Mouse (Mus musculus): ENCODE results near the gene Wbp2. TPM values are rescaled to one million over a fixed set of nuclear protein-coding genes. Genes with fewer than 3 reads are reported as not detected.
"Not testable (repeated sequence)": the region's sequence is repeated elsewhere in the genome, so short reads cannot be mapped to it uniquely, and the experiment has no call there.

The Wbp2 gene
- polyA plus RNA-seq, 1 experiment from 2014 or later: 44.9 TPM

DNA sequence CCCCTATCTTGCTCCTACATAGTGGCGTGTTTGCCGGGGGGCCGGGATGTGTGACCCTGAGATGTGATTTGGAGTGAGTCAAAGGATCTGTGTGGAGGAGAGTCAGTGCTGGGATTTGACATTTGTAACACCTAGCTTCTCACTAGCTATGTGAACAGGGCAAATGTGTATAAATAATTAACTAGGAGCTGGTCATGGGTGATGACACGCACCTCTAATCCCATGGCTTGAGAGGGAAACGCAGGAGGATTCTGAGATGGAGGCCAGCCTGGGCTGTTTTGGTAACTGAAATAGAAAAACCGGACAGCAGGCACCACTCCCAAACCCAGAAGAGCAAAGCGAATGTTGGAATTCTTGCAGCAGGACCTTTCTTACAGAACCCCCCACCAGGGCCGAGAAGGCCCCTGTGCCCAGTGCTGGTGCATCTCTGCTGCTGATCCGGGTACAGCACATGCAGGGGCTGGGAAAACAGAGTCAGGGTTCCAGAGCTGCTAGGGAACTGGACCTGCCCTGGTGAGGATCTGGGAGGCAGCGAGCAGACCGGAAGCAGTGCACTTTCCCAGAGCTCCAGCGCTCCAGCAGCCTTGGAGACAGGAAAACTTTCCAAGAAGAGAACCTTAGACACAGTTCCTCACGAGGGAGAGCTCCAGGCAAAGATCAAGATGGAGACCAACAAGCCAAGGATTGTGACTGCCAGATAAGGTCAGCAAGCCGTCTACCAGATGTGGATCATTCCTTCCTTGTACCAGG, 12.1 kb upstream of the Wbp2 start:
- no peaks in the 10 kb centered on the region for H3K36me3 ChIP-seq
- no peak overlapping the region for H3K4me3 ChIP-seq
- ATAC-seq (ENCODE audit: insufficient number of reproducible peaks, insufficient read depth, low FRiP score, low TSS enrichment): no peak
- no peak overlapping the region for H3K9ac ChIP-seq
- H3K9me3 ChIP-seq: peaks cover 3% of the 10 kb centered on the region; the same call in 1 of the 2 replicates
- peaks cover 30% of the 10 kb centered on the region for H3K4me1 ChIP-seq
- no peak overlapping the region for H3K4me2 ChIP-seq (replicated peaks)
- no peaks in the 10 kb centered on the region for H3K27me3 ChIP-seq
- WGBS: 70% methylated on average over 14 of the region's 14 CpGs
- H3K27ac ChIP-seq: no peak overlapping the region

DNA sequence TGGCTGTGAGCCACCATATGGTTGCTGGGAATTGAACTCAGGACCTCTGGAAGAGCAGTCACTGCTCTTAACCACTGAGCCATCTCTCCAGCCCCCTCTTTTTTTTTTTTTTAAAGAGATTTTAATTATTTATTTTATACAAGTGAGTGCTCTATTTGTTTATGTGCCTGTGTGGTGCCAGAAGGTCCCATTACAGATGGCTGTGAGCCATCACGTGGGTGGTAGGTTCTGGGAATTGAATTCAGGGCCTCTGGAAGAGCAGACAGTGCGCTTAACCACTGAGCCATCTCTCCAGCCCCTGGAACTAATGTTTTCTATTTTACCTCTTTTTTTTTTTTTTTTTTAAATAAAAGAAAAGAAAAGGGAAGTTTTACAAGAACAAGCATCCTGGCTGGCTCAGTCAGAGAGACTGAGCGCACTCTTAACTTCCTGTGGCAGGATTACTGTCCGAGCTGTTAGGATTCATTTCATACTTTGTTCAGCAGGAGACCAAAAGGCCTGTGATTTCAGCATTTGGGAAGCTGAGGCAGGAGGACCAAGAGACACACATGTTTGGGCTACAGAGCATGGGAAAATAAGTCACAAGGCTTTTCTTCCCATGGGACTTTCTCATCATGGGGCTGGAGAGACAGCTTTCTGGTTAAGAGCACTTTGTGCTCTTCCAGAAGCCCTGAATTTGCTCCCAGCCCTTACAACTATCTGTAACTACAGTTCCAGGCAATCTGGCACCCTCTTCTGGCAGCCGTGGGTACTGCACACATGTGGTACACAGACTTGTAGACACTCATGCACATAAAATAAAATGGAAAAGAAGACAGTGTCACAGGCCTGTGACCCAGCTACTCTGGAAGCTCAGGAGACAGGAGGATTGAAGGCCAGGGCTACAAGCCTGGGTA, 9.7 kb upstream of the Wbp2 start:
- H3K9me3 ChIP-seq: peaks cover 3% of the 10 kb centered on the region; the same call in 1 of the 2 replicates
- H3K4me3 ChIP-seq: no peak overlapping the region
- ATAC-seq (ENCODE audit: insufficient number of reproducible peaks, insufficient read depth, low FRiP score, low TSS enrichment): no peak
- no peak overlapping the region for H3K4me2 ChIP-seq (replicated peaks)
- no peaks in the 10 kb centered on the region for H3K27me3 ChIP-seq
- peaks cover 14% of the 10 kb centered on the region for H3K4me1 ChIP-seq
- H3K27ac ChIP-seq: no peak overlapping the region
- WGBS: 93% methylated on average over 5 of the region's 5 CpGs
- no peak overlapping the region for H3K9ac ChIP-seq
- H3K36me3 ChIP-seq: no peaks in the 10 kb centered on the region

DNA sequence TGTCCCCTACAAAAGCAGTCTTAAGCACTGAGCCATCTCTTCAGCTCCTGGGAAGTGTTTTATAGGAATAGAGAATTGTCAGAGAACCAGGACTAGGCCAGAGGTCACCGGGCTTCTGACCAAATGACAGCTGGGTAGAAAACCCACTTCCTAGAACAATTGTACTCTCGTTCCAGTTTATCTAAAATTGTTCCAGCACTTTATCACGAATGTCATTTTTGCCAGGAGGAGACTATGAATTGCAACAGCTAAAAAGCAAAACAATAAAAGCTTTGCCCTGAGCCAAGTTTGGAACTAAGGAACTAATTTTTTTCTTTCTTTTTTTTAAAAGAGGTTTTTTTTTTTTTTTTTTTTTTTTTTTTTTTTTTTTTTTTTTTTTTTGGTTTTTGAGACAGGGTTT, 8.8 kb upstream of the Wbp2 start:
- H3K27ac ChIP-seq: no peak overlapping the region
- H3K36me3 ChIP-seq: no peaks in the 10 kb centered on the region

DNA sequence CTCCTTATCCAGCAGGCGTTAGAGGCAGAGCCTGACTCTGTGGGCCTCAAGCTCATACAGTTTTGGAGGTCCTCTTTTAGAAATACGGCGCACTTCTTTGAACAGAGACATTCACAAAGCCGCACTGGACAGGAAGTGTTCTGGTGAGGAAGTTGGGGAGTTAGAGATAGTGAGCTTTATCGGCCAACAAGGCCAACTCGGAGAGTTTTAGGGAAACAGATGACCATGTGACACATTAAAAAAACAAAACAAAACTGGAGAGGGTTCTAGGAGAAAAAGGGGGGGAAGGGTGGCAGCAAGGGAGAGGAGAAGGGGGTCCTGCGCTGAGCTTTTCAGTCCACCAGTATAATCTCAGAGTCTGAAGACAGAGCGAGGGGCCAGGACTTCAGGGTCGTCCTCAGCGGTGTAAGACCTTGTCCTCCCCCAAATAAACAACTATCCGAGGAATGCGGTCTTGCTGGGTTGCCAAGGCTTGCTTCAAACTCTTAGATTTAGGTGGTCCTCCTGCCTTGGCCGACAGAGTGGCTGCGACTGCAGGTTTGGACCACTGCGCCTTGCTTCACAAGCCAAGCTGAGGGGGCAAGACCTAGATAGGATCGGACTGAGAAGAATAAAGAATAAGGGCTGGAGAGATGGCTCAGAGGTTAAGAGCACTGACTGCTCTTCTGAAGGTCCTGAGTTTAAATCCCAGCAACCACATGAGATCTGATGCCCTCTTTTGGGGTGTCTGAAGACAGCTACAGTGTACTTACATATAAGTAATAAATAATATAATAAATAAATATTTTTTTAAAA, 7.2 kb upstream of the Wbp2 start:
- Histone ChIP-seq H3K9ac (no peak overlapping the region), H3K9me3 (peaks cover 3% of the 10 kb centered on the region; the same call in 1 of the 2 replicates), H3K27ac (no peak overlapping the region), H3K4me1 (0 out of 2 replicates have a peak, but pooled peaks cover 2% of the 10 kb centered on the region), H3K4me3 (no peak overlapping the region), H3K27me3 (no peaks in the 10 kb centered on the region), H3K36me3 (no peaks in the 10 kb centered on the region), H3K4me2 (replicated peaks) (no peak overlapping the region)
- WGBS: 58% methylated on average over 16 of the region's 16 CpGs
- no peak for ATAC-seq (ENCODE audit: insufficient number of reproducible peaks, insufficient read depth, low FRiP score, low TSS enrichment)

More for the DNA sequence above, 8.8 kb upstream of the Wbp2 start:
- Histone ChIP-seq H3K4me1 (peaks cover 10% of the 10 kb centered on the region; the same call in 1 of the 2 replicates), H3K4me2 (replicated peaks) (no peak overlapping the region), H3K9ac (no peak overlapping the region), H3K4me3 (no peak overlapping the region), H3K27me3 (no peaks in the 10 kb centered on the region), H3K9me3 (peaks cover 3% of the 10 kb centered on the region; the same call in 1 of the 2 replicates)
- ATAC-seq (ENCODE audit: insufficient number of reproducible peaks, insufficient read depth, low FRiP score, low TSS enrichment): no peak
- WGBS: 69% methylated on average over 3 of the region's 3 CpGs

DNA sequence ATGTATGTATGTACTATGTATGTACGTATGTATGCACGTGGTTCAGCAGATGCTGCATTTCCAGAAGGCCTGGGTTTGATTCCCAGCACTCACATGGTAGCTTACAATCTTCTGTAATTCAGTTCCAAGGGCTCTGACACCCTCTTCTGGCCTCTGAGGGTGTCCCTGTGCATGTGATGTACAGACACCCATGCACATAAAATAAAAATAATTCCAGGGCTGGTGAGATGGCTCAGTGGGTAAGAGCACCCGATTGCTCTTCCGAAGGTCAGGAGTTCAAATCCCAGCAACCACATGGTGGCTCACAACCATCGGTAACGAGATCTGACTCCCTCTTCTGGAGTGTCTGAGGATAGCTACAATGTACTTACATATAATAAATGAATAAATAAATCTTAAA, 6.2 kb upstream of the Wbp2 start:
- H3K4me3 ChIP-seq; H3K27ac ChIP-seq; H3K4me2 ChIP-seq (replicated peaks); H3K27me3 ChIP-seq; H3K9ac ChIP-seq; ATAC-seq (ENCODE audit: insufficient number of reproducible peaks, insufficient read depth, low FRiP score, low TSS enrichment); H3K4me1 ChIP-seq; H3K9me3 ChIP-seq; H3K36me3 ChIP-seq: not testable (repeated sequence)
- 87% methylated on average over 6 of the region's 6 CpGs for whole genome bisulfite sequencing

DNA sequence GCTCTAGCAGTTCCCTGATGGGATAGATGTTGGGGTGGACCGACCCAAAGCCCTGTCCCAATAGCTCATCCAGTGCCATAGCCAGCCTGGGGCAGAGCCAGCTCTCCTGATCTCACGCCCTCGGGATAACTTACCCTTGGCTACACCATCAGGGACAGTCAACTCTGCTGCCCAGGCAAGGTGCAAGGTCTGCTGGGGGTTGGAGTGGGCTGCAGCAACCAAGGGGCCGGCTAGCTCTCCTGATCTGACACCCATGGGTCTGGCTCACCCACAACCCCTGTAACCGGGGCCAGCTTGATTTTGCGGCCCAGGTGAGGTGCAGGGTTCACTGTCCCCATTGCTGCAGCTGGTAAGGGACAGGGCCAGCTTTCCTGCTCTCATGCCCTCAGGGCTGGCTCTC, 4.8 kb upstream of the Wbp2 start:
- ATAC-seq (ENCODE audit: insufficient number of reproducible peaks, insufficient read depth, low FRiP score, low TSS enrichment): no peak
- no peak overlapping the region for H3K4me3 ChIP-seq
- no peak overlapping the region for H3K4me2 ChIP-seq (replicated peaks)
- H3K4me1 ChIP-seq: peaks cover 8% of the 10 kb centered on the region; the same call in 1 of the 2 replicates
- H3K27ac ChIP-seq: no peak overlapping the region
- no peaks in the 10 kb centered on the region for H3K36me3 ChIP-seq
- no peaks in the 10 kb centered on the region; the same call in 1 of the 2 replicates for H3K9me3 ChIP-seq
- no peaks in the 10 kb centered on the region for H3K27me3 ChIP-seq
- whole genome bisulfite sequencing: 85% methylated on average over 6 of the region's 6 CpGs
- H3K9ac ChIP-seq: no peak overlapping the region

DNA sequence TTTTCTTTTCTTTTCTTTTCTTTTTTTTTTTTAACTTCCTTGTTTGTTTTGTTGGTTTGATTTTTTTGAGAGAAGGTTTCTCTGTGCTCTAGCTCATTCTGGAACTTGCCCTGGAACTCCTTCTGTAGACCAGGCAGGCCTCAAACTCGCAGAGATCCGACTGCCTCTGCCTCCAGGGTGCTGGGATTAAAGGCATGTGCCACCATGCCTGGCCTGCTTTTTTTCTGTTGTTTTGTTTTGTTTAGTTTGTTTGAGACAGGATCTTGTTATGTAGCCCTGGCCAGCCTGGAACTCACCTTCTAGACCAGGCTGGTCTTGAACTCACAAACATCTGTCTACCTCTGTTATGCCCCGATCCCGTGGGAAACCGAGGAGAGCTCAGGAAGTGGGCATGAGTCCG, 2.8 kb upstream of the Wbp2 start:
- no peak for ATAC-seq (ENCODE audit: insufficient number of reproducible peaks, insufficient read depth, low FRiP score, low TSS enrichment)
- Histone ChIP-seq H3K4me1 (peaks cover 16% of the 10 kb centered on the region), H3K9me3 (no peaks in the 10 kb centered on the region), H3K4me2 (replicated peaks) (no peak overlapping the region), H3K36me3 (no peaks in the 10 kb centered on the region; the same call in 1 of the 2 replicates), H3K27me3 (no peaks in the 10 kb centered on the region), H3K9ac (no peak overlapping the region), H3K4me3 (no peak overlapping the region), H3K27ac (no peak overlapping the region)
- 85% methylated on average over 6 of the region's 6 CpGs for WGBS

DNA sequence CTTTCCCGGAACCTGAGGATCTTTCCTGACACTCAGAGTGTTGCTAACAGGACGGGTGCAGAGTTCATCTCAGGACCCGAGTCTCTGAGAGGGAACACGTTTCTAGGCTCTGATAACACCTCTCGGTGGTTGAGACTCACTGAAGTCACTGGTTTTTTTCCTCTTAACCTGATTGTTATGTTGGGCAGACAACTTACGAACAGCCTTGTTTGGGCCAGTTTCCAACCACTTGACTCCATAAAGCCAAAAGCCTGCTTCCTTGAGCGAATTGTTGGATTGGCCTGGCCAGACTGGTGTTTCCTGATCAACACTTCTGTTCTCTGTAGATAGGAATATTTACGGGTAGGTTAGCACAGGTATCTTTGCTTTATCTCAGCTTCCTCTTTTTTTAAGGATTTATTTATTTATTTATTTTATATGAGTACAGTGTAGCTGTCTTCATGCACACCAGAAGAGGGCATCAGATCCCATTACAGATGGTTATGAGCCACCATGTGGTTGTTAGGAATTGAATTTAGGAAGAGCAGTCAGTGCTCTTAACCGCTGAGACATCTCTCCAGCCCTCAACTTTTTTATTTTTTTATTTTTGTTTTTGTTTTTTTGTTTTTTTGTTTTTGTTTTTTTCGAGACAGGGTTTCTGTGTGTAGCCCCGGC, 2.1 kb upstream of the Wbp2 start:
- H3K4me3 ChIP-seq: no peak overlapping the region
- H3K9me3 ChIP-seq: no peaks in the 10 kb centered on the region
- H3K4me2 ChIP-seq (replicated peaks): no peak overlapping the region
- H3K27ac ChIP-seq: no peak overlapping the region
- 83% methylated on average over 11 of the region's 11 CpGs for WGBS
- H3K4me1 ChIP-seq: peaks cover 16% of the 10 kb centered on the region
- H3K36me3 ChIP-seq: peaks cover 3% of the 10 kb centered on the region
- H3K9ac ChIP-seq: no peak overlapping the region
- no peak for ATAC-seq (ENCODE audit: insufficient number of reproducible peaks, insufficient read depth, low FRiP score, low TSS enrichment)
- H3K27me3 ChIP-seq: no peaks in the 10 kb centered on the region

DNA sequence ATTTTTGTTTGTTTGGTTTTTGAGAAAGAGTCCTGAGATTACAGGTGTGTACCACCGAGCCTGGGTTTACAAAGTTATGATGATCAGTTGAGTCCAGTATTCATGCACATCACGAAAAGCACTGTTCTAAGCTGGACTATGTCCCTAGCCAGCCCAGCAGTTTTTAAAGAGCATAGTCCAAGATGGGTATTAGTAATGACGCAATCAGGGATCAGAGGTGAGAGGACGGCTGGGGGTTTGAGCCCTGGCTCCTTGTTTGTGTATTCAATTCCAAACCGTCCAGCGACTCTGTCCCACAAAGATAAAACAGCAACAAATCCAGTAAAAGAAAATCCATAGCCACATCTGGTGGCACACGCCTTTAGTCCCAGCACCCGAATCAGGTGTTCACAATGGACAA, 1.4 kb upstream of the Wbp2 start:
- peak overlapping the region; percentile 61 for H3K4me2 ChIP-seq (replicated peaks)
- H3K4me1 ChIP-seq: peaks cover 16% of the 10 kb centered on the region
- peak overlapping the region; percentile 42; the same call in 1 of the 2 replicates for H3K4me3 ChIP-seq
- H3K9ac ChIP-seq: no peak overlapping the region
- no peak for ATAC-seq (ENCODE audit: insufficient number of reproducible peaks, insufficient read depth, low FRiP score, low TSS enrichment)
- no peaks in the 10 kb centered on the region for H3K9me3 ChIP-seq
- H3K27me3 ChIP-seq: no peaks in the 10 kb centered on the region
- WGBS: 83% methylated on average over 8 of the region's 8 CpGs
- no peak overlapping the region for H3K27ac ChIP-seq
- peaks cover 10% of the 10 kb centered on the region for H3K36me3 ChIP-seq

DNA sequence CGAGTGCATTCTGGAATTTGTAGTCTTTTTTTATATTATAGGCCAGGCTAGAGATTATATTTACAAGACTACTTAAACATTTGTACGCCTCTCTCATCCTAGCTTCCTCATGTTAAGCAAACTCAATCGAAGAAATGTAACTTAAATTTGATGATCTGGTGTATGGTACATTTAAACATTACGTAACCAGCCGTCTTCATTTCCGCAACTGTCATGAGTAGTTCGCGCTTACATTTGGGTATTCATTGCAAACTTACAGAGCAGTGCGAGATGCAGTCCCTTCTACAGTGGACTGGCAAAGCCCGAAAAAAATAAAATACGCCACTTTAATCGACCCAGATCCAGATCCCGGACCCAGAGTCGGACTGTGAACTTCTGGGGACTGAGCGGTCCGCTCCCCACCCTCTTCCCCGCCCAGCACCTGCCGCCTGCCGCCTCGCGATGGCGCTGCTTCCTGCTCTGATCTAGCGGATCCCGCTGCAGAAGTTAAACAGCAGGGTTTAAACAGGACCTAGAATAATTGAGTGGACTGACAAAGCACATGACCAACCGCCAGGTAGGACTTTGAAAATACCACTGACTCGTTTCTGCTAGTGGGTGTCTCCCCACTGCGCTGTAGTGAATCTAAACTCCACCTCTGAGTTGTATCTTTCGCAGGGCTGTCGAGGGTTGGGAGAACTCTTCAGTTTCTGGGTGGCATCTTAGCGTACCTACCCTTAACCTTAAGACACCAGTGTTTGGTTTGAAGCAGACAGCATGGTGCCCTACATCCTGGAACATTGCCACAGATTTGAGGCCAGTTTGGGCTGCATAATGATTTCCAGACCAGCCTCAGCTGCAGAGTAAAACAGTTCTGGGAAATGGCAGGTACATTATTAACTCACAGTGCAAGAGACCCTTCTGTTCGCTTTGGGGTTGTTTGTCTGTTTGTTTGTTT, 667 bp upstream of the Wbp2 start:
- Histone ChIP-seq H3K9me3 (no peaks in the 10 kb centered on the region), H3K36me3 (peaks cover 15% of the 10 kb centered on the region), H3K4me3 (peak overlapping the region; percentile 42), H3K9ac (peak overlapping the region; percentile 38; the same call in 1 of the 2 replicates), H3K4me1 (peaks cover 16% of the 10 kb centered on the region), H3K4me2 (replicated peaks) (peak overlapping the region; percentile 61), H3K27me3 (no peaks in the 10 kb centered on the region), H3K27ac (peak overlapping the region; percentile 79)
- ATAC-seq (ENCODE audit: insufficient number of reproducible peaks, insufficient read depth, low FRiP score, low TSS enrichment): peak; percentile 62
- 3% methylated on average over 31 of the region's 31 CpGs for WGBS
